Mouse (Mus musculus): ENCODE results near the gene Itsn1. TPM values are rescaled to one million over a fixed set of nuclear protein-coding genes. Genes with fewer than 3 reads are reported as not detected.

Itsn1 gene
- 9.3 TPM for polyA plus RNA-seq (2014; fragmentation: Illumina TruSeq; extraction: RNeasy Lipid Tissue Mini Kit (QIAGEN cat#74804); ENCODE audit: insufficient read depth, low read depth, low replicate concordance)

GRCm38 (mm10) chr16:91729066-91729482 is at the start of gene Itsn1:
Gene Itsn1 (plus strand): TSS chr16:91729281.

GRCm38 (mm10) chr16:91688619-91689334 is 40.3 kb upstream of the Itsn1 start, which contains the start of gene Donson:
Gene Donson (minus strand): TSS chr16:91688770.

GRCm38 (mm10) chr16:91728123-91729065 is 687 bp upstream of the Itsn1 start, which contains the start of gene Cryzl1:
Gene Cryzl1 (minus strand): TSS chr16:91728975.

Other genes starting within 250 kb of the Itsn1 start
- gene Ifnar1, start 244.0 kb upstream of the Itsn1 start, polyA plus RNA-seq (2014; fragmentation: Illumina TruSeq; extraction: RNeasy Lipid Tissue Mini Kit (QIAGEN cat#74804); ENCODE audit: insufficient read depth, low read depth, low replicate concordance) = 22.3 TPM
- 23.4 TPM for gene Ifngr2, start 182.2 kb upstream of the Itsn1 start, polyA plus RNA-seq (2014; fragmentation: Illumina TruSeq; extraction: RNeasy Lipid Tissue Mini Kit (QIAGEN cat#74804); ENCODE audit: insufficient read depth, low read depth, low replicate concordance)
- 80.1 TPM for gene Tmem50b, start 131.5 kb upstream of the Itsn1 start, polyA plus RNA-seq (2014; fragmentation: Illumina TruSeq; extraction: RNeasy Lipid Tissue Mini Kit (QIAGEN cat#74804); ENCODE audit: insufficient read depth, low read depth, low replicate concordance)
- gene Dnajc28, start 110.3 kb upstream of the Itsn1 start, polyA plus RNA-seq (2014; fragmentation: Illumina TruSeq; extraction: RNeasy Lipid Tissue Mini Kit (QIAGEN cat#74804); ENCODE audit: insufficient read depth, low read depth, low replicate concordance) = 2.6 TPM
- gene Gart, start 82.3 kb upstream of the Itsn1 start, polyA plus RNA-seq (2014; fragmentation: Illumina TruSeq; extraction: RNeasy Lipid Tissue Mini Kit (QIAGEN cat#74804); ENCODE audit: insufficient read depth, low read depth, low replicate concordance) = 25.6 TPM
- gene Son, start 81.8 kb upstream of the Itsn1 start, polyA plus RNA-seq (2014; fragmentation: Illumina TruSeq; extraction: RNeasy Lipid Tissue Mini Kit (QIAGEN cat#74804); ENCODE audit: insufficient read depth, low read depth, low replicate concordance) = 107 TPM
- 5.1 TPM for gene Donson, start 40.5 kb upstream of the Itsn1 start, polyA plus RNA-seq (2014; fragmentation: Illumina TruSeq; extraction: RNeasy Lipid Tissue Mini Kit (QIAGEN cat#74804); ENCODE audit: insufficient read depth, low read depth, low replicate concordance)
- 35.4 TPM for gene Cryzl1, start 306 bp upstream of the Itsn1 start, polyA plus RNA-seq (2014; fragmentation: Illumina TruSeq; extraction: RNeasy Lipid Tissue Mini Kit (QIAGEN cat#74804); ENCODE audit: insufficient read depth, low read depth, low replicate concordance)

All from lung, adult 10 weeks (tissue).